In the genomic region with DNA sequence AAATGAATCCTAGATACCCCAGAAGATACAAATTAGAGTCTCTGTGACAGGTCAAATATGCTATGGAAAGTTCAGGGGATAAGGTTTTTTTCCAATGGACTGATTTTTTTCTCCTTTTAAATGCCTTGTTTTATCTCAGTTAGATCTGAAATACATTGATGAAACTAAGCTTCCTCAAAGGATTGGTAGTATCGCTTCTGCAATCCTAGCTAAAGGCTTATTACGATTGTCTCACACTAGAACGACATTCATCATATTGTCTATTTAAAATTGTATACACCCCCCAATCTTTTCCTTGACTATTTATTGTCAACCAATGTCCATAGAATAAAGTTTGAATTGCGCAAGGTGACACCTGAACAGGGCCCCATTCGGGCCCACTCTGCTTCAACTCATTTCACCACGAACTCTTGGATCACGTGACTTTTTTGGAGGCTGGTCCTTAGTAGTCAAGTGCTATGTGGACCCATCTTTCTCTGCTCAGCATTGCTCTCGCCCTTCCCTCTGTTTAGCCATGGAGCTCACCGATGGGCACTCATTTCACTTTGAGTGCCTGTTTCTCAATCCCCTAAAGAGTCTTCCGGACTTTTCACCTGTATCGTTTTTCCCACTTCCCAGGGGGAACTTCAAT, we compare ENCODE assay signal across 14 mouse cellular contexts.
"Had no signal": no experiment of that assay in that cellular context is flagged by ENCODE, and none has a peak within 500 bp of the region (broad histone marks: within the 10 kb centered on the region; RNA-seq: fewer than 3 reads in every experiment).

No protein-coding gene starts in this region.

- H3K9me3 ChIP-seq: limb, embryonic 12.5 days; liver, embryonic 13.5 days; midbrain, embryonic 13.5 days; neural tube, embryonic 15.5 days had no signal

- H3K27ac ChIP-seq: hindbrain, postnatal 0 days; kidney, postnatal 0 days; limb, embryonic 12.5 days; liver, embryonic 13.5 days; midbrain, embryonic 13.5 days; neural tube, embryonic 15.5 days had no signal

- H3K4me1 ChIP-seq: limb, embryonic 12.5 days; liver, embryonic 13.5 days; midbrain, embryonic 13.5 days; neural tube, embryonic 15.5 days had no signal

- ATAC-seq: hindbrain, postnatal 0 days; liver, postnatal 0 days; midbrain, embryonic 13.5 days had no signal

- H3K36me3 ChIP-seq: limb, embryonic 12.5 days; liver, embryonic 13.5 days; midbrain, embryonic 13.5 days; neural tube, embryonic 15.5 days had no signal

- H3K4me3 ChIP-seq: limb, embryonic 12.5 days; liver, embryonic 13.5 days; midbrain, embryonic 13.5 days; myocyte; neural tube, embryonic 15.5 days had no signal

- H3K4me2 ChIP-seq: limb, embryonic 12.5 days; liver, embryonic 13.5 days; midbrain, embryonic 13.5 days; neural tube, embryonic 15.5 days had no signal

- H3K9ac ChIP-seq: limb, embryonic 12.5 days; liver, embryonic 13.5 days; liver, postnatal 0 days; midbrain, embryonic 13.5 days; neural tube, embryonic 15.5 days had no signal

- H3K27me3 ChIP-seq: limb, embryonic 12.5 days; liver, embryonic 13.5 days; midbrain, embryonic 13.5 days; neural tube, embryonic 15.5 days had no signal

- DNase-seq: kidney, adult 18-20 months; liver; liver, embryonic 13.5 days; liver, postnatal 0 days; lung, postnatal 36 days; right cerebral cortex, adult 18-20 months; right cerebral cortex, postnatal 25 days; thymus, postnatal 14 days had no signal
